Mouse (Mus musculus): ENCODE results near the gene Ccdc91.

Ccdc91 gene

DNA sequence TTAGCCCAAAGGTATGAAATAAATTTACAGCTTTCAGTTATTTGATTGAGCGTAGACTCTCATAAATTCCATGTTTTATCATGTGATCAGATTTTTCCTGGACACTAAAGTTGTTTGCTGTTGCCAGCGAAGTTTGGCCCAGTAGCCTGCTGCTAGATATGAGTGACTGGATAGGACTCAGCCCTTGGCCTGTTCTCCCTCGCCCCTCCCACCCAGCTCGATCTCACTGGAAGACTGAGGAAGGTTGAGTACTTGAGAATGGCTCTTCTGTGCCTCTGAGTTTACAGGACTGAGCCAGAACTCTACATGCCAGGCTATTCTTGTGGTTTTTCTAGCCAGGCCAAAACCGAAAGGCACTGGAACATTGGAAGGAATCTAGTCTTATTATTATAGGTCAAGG is 93.6 kb downstream of the Ccdc91 start:
- DNase-seq (ENCODE audit: low read depth, low spot score), result no peak

DNA sequence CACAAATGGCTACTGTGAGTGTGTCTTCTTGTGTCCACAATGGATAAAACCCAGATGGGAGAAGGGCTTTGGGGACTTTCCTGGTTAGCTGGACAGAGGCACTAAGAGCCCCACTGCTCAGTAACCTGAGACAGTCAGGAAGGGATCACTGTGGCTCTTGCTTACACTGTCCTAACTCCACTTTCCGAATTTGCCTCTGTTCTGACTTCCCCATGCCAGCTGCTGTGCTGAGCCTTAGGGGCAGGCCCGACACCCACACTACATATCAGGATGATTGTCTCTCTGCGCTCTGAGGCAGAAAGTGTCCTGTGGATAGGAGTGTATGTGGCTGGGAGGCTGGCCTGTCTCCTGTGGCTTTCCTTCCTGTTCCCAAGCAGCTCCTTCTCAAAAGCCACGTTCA is 97.5 kb downstream of the Ccdc91 start:
- DNase-seq (ENCODE audit: low read depth, low spot score), result no peak

DNA sequence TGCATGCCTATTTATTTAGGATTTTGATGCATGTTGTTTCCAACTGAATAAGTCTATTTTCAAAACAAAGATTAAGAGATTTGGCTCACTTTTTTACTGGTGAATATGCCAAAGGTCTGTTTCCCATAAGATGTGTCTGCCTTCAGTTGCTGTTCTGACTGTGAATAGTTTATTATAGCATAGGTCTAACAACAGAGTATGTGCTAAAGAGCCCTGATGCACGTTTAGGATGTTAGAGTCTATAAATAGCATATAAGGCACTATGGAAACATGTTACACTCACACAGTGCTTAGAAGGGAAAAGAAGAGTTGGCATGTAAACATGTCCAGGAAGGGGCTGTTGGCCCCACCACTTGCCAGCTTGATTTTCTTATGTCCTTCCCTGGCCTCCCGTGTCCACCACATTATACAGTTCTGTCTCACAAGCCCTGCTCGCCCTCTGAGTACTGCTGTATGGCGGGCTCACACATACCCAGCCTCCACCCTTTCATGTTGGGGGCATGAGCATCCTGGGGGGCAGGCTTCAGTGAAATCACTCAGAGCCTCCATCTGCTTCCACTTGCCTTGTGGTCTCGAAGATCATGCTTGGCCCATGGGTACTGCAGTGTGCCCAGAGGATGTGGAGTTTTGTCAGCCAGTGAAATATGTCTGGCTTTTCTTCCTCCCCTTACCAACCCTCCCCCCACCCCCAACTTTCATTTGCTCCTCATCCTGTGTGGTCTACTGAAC is 99.0 kb downstream of the Ccdc91 start:
- DNase-seq (ENCODE audit: low read depth, low spot score), result no peak

DNA sequence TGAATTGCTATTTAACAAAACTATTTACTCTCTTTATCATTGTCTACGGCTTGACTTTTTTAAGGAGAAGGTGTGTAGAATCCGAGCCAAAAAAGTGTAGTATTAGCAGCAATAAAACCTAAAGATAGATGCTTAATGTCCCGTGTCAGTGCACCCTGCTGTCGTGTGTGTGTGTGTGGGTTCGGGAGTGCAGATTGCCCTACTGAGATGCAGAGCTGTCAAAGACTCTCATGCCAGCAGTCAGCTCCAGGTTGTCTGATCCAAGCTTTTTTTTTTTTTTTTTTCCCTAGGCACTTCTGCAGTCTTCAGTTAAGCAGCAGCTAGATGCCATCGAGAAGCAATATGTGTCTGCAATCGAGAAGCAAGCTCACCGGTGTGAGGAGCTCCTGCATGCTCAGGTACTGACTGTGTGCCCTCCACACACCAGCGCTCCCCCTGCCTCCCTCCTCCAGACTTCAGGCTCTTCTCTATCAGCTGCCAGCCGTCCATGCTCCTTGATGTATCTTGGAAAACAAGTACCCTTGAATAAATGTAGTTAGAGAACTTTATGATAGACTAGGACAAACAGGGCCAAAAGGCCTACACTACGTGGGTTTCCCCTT is 99.7 kb downstream of the Ccdc91 start:
- DNase-seq (ENCODE audit: low read depth, low spot score), result no peak

DNA sequence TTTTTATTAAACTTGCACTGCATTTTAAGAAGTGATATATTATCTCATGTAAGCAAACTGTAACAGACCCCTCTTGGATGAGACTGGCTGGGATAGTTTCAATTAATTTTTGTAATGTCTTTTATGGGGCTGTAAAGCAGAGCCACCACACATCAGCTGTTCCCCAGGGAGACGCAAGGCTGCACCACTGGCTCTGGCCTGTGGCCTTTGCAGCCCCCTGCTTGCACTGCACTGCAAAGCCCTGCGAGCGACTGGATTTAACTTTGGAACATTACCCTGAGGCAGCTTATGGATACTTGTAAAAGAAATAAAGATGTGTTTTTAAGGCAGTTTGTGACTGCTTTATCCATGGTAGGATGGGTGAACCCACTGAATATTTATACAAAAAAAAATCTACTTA is 112.0 kb downstream of the Ccdc91 start:
- DNase-seq (ENCODE audit: low read depth, low spot score), result no peak

DNA sequence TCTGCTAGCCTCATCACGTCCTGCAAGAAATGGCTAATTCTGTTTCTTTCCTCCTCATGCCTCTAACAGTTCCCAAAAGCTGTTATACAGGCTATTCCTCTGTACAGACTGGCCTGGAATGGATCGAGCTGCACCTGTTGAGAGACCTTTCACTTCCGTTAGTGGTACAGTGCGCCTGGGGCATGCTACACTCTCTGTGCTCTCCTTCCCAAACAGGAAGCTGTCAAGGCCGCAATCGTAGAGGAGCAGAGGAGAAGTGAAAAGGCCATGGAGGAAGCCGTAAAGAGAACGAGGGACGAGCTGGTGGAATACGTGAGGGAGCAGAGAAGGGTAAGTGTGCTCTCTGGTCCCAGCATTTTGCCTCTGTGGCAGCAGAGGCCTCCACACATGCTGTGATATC is 131.0 kb downstream of the Ccdc91 start:
- DNase-seq (ENCODE audit: low read depth, low spot score), result no peak

DNA sequence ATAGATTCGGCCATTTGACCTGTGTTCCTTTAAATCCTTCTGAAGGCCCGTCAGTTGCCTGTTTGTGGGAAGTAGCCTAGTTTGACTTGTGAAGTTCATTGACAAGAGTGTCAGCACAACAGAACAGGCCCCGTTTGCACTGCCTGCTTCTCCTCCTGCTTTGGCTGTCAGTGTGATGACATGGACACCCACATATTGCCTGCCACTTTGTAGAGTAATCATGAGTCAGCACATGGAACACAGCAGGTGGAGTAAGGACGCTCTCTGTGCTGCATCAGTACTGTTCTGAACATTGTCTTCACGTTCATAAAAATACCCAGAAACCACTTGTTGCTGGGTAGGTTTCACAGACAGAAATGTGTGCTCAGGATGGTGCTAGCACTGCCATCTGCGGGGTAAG is 132.0 kb downstream of the Ccdc91 start:
- DNase-seq (ENCODE audit: low read depth, low spot score), result peak; percentile 5

DNA sequence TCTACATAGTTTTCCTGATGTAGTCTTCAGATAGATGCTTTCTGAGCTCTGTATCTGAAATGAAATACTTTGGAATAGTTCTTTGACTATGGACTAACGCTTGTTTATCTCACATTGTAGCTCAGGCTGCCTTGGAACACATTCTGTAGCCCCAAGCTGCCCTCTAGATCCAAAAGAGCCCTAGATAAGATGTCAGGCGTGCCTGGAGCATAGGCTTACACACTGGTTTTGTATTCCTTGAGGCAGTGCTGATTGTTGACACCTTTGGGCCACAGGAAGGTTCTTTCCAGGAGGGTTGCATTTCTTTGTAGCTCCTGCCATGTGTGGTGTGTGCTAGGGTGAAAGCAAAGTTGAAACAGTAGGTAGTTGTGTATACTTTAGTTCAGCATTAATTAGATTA is 139.7 kb downstream of the Ccdc91 start:
- DNase-seq (ENCODE audit: low read depth, low spot score), result no peak

DNA sequence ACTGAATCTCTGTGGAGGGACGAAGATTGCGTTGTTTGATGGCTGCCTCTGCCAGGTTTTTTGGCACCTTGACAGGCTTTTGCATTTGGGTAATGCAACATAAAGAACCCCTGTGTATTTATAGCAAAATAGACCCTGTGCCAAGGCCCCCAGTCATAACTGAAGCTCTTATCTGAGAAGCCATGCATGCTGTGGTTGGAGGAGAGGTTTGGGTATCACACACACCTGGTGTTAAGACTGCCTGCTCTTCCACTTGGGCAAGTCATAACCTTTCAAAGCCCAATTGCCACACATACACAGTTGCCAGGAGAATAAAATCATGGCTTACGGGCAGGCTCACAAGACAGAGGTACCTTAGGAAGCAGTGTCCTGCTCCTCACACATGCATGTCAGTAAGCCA is 147.5 kb downstream of the Ccdc91 start:
- no peak for DNase-seq (ENCODE audit: low read depth, low spot score)

DNA sequence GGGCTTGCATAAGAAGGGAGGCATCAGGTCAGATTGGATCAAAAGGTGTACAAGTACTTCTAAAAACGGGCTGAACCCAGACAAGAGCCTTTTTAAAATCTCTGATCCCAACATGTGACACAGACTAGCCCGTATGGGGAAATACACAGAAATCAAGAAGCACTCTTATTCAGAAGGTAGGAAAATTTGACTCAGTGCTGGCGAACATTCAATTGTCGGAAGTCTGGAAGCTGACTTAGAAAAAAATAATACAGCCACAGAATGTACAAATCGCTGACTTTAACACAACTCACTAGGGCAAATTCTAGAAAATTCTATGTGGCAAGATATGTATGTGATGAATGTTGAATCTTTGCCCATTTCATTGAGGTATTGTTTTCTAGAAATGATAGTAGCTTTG is 160.8 kb downstream of the Ccdc91 start:
- DNase-seq (ENCODE audit: low read depth, low spot score), result peak; percentile 33

DNA sequence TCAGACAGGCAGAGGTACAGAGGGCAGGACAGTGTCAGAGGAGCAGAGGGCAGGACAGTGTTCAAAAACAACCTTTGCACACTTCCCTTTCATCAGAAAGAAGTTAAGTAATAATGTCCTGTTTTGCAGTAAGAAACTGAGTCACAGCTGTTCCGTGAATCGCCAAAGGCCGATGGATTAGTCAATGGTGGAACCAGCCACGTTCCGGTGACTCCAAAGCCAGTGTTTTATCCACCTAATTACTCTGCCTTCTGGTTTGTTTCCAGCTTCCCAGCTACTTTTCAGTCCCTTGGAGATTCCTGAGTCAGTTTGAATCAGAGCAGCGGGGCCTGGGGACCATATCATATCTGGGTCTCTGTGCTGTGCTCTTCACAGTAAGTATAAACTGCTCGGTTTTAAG is 168.2 kb downstream of the Ccdc91 start:
- no peak for DNase-seq (ENCODE audit: low read depth, low spot score)

DNA sequence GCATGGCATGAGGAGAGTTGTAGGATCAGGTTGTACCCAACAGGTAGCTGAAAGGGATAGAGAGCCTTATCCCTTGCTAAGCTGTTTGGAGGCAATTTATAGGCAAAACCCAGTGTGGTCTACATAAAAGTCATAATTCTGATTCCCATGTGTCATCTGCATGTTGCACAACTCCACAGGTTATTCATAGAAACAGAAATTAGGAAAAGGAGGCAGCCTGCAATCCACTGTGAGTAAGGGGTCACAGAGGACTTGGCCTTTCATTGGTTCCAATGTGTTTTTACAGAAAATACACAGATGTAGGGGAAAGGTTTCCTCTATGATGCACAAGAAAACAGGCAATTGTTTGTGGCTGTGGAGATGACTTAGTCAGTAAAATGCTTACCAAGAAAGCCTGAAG is 168.8 kb downstream of the Ccdc91 start:
- DNase-seq (ENCODE audit: low read depth, low spot score), result no peak

DNA sequence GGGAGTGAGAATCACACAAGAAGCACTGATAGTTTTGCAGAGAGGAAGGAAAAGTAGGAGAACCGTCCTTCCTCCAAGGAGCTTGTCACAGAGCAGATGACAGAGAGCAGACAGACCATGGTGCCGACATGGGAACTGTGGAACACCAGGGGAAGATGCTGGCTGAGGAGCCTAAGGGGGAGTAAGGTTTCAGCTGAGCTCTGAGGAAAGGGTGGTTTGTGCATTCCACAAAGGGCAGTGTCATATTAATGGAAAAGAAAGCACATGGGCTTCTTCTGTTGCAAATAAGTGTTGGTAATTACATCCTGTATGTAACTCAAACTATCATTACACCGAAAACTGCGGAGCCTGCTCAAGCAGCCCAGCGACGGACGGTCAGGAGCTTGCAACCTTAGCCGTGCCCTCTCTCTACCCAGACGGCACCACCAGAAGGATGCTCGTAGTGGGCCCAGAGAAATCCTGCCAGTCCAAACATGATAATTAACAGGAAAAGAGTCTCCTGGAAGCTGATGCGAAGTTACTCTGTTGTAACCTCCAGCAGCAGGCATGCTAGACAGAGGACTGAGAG is 170.9 kb downstream of the Ccdc91 start:
- no peak for DNase-seq (ENCODE audit: low read depth, low spot score)

DNA sequence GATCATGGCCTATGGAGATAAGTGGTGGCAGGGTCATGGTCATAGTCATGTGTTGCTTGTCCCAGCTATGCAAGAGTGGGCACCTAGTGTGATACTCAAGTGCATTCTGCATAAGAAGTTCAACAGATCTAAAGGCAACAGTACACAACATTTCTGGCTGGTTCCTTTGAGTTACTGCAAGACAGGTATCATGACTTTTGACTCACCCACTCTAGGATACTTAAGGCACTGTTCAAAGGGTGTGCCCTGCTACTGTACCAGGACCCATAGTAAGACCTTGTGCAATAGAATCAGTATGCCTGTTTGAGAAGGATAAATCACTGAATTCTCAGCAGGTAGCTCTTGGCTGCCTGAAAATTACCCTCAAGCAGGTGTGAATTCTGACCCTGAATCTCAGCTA is 182.4 kb downstream of the Ccdc91 start:
- no peak for DNase-seq (ENCODE audit: low read depth, low spot score)

DNA sequence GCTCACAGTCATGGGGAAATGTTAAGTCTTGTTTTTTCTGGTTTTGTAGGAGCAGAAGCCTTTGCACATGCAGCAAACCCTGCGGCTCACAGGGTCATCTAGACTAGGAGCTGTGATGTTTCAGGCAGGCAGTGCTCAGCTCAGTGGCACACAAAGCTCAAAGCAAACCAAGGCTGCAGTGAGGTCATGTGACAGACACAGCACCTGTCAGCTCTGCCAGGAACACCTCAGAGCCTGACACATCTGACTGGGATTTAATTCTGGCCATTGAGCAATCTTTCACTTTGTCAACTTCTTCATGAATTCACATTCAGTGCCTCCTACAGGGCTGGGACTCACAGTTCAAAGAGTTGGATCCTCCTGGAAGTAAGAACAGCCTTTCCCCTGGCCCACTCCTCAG is 185.1 kb downstream of the Ccdc91 start:
- no peak for DNase-seq (ENCODE audit: low read depth, low spot score)

DNA sequence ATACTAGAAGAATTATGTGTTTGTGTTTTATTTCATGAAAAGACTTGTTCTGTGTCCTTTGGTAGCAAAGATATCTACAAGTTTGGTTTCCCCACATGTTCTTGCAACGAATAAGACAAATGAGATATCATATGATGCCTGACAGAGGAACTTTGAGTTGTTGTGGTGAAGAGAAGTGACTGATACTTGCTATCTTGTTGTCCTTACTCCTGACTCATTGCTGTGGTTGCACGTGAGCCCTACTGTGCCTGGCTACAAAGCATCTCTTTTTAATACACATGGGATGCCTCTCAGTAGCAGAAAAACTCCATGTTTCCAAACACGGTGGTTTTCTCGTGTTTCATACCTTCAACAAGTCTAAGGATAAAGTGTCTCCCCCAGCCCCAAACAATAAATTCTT is 186.2 kb downstream of the Ccdc91 start:
- DNase-seq (ENCODE audit: low read depth, low spot score), result peak; percentile 41

DNA sequence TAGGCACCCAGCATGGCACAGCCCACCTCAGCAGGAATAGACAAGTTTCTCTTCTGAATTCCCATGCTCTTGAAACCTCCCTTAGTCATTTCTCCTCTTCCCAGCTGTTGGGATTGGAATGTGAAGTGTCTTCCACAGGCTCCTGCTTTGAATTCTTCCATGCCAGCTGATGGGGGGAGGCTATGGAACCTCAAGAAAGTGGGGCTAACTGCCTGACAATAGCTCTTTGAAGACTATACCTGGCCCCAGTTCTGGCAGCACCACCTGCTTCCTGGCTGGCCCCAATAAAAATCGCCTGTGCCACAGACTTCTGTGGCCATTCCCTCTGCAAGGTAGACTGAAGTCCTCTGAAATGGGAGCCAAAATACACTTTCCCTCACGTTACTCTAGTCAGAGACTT is 187.0 kb downstream of the Ccdc91 start:
- DNase-seq (ENCODE audit: low read depth, low spot score), result no peak

DNA sequence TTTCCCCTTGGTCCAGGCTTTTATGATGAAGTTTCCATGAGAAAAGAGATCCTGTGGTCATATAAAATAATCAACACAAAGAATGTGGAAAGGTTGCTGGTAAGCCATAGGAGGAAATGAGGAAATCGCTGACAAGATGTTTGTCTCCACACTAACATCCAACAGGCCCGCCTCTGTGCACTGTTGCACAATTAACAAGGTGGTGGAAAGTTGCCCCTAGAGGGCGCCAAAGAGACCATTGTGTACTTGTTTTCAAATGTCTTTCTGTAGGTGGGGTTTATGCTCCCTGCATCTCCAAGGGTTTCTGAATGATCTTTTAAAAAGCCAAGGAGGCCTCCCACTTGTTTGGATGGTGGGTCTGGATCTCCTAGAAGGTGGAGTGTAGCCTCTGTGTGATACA is 188.7 kb downstream of the Ccdc91 start:
- peak; percentile 72 for DNase-seq (ENCODE audit: low read depth, low spot score)

DNA sequence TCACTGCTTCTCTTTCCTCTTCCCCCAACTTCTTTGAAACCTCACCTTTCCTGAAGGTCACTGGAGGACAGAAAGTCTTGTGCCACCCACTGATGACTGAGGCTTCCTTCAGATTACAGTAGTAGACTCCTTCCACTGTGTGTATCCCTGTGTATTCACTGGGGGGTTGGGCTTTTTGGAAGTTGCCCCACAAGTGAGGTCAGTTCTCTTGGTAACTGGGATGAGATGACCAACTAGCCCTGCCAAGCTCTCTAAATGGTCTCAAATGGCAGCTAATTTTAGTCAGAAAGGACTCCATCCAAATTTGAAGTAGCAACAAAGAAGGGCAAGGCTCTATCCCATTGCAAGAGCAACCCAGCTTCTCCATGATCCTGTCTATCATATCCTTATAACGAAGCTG is 195.7 kb downstream of the Ccdc91 start:
- DNase-seq (ENCODE audit: low read depth, low spot score), result no peak

DNA sequence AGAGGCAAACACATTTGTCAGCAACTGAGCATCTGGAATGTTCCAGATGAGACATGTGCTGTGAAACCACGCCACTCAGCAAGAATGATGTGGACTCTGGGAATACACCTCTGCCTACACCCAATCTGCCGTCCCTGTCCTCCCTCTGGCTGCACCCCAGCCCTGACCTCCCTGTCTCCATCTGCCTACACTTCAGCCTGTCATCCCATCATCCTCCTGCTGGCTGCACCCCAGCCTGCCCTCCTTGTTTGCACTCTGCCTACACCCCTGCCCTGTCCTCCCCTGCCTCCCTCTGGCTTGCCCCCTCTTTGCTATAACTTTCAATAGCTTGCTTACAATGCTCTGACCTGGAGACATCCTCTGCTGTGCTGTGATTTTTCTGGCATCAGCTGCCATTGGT is 196.9 kb downstream of the Ccdc91 start:
- no peak for DNase-seq (ENCODE audit: low read depth, low spot score)

DNA sequence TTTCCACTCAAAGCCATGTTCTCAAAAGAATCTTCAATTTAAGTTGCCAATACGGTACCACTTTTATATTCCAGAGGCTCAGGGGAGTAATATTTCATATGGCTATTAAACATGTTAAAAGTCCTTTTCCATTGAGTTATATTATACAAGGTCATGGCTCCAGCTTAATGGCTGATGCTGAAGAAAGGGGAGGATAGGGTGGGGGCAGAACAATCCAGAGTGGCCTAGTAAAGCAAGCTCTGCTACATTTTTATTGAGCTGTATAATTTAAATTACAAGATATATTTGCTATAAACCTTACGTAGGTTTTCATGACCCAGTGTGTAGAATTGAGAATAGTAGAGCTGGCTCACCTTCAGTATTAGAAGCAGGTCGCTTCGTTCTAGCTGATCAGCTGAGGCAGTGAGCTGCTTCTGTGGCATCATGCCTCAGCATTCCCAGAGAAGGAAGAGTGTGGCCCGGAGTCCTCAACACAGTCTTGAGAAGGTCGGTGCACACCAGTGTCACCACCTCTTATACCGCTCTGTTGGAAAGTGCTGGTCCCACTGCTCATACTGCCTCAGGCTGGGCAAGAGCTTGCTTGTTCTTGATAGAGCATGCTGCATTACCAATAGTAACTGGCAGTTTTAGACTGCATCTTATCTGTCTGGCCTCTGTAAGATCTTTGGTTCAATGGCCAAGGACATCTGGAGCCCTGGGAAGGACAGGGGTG is 199.6 kb downstream of the Ccdc91 start:
- DNase-seq (ENCODE audit: low read depth, low spot score), result no peak

DNA sequence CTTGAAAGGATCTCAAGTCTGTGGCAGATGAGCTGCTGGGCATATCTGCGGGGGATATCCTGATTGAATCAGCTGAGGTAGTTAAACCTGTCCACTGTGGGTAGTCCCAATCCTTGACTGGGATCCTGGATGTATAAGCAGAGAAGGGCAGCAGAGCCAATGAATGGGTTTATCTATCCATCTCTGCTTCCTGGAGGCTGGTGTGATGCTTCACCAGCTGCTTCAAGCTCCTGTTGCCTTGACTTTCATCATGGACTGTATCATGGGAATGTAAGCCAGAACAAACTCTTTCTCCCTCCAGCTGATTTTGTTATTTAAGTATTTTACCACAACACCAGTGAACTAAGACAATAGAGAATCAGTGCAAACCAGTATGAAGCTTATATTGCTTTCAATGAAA is 200.6 kb downstream of the Ccdc91 start:
- no peak for DNase-seq (ENCODE audit: low read depth, low spot score)
